In genomic region chr11:6474874-6475731, GRCm38 (mm10) we compare ENCODE assay signal across 8 mouse cellular contexts. TPM values are rescaled to one million over a fixed set of nuclear protein-coding genes. Genes with fewer than 3 reads are reported as not detected.
DNase-seq lines count a peak whose midpoint lies in the region; ATAC-seq and TF ChIP-seq lines count a peak whose summit lies in the region.

No protein-coding gene starts in this region.

- peaks cover 48% of the 10 kb centered on the region for H3K36me3 ChIP-seq in C2C12 (ENCODE audit: control insufficient read depth, insufficient read depth)
- peaks cover 41% of the 10 kb centered on the region for H3K36me3 ChIP-seq in erythroblast, embryonic 14.5 days (ENCODE audit: control insufficient read depth)
- no peaks in the 10 kb centered on the region for H3K36me3 ChIP-seq in heart, embryonic 11.5 days (ENCODE audit: control insufficient read depth, insufficient read depth, low read length)
- peaks cover 10% of the 10 kb centered on the region; the same call in 1 of the 2 replicates for H3K36me3 ChIP-seq in kidney, embryonic 14.5 days (ENCODE audit: control insufficient read depth, insufficient read depth, low read length)
- H3K36me3 ChIP-seq in liver, embryonic 13.5 days: peaks cover 8% of the 10 kb centered on the region; the same call in 1 of the 2 replicates
- H3K36me3 ChIP-seq in splenic B cell, adult 2 months (ENCODE audit: control insufficient read depth, insufficient read depth, low read length, poor library complexity, severe bottlenecking): 0 out of 2 replicates have a peak, but pooled peaks cover 9% of the 10 kb centered on the region

- H3K4me2 ChIP-seq in heart, embryonic 11.5 days: peak overlapping the region; percentile 94
- peak overlapping the region; percentile 94 for H3K4me2 ChIP-seq in kidney, embryonic 14.5 days (replicated peaks; ENCODE audit: low read depth, low read length)
- H3K4me2 ChIP-seq in liver, embryonic 13.5 days: peak overlapping the region; percentile 87

- peaks cover 56% of the 10 kb centered on the region for H3K79me2 ChIP-seq in C2C12 (ENCODE audit: control insufficient read depth, insufficient read depth)

- peaks cover 49% of the 10 kb centered on the region for H3K79me3 ChIP-seq in C2C12 (ENCODE audit: low read depth)

- H3K27ac ChIP-seq in heart, embryonic 11.5 days (ENCODE audit: low read depth, low read length): peak overlapping the region; percentile 99
- peak overlapping the region; percentile 95 for H3K27ac ChIP-seq in kidney, embryonic 14.5 days (ENCODE audit: low read depth, low read length)
- peak overlapping the region; percentile 98 for H3K27ac ChIP-seq in liver, embryonic 13.5 days

- 0 out of 2 replicates have a peak, but pooled peaks have one; percentile 11 for ATAC-seq in heart, embryonic 11.5 days (replicated peaks; ENCODE audit: insufficient number of reproducible peaks, low FRiP score, low TSS enrichment)
- ATAC-seq in kidney, embryonic 14.5 days (ENCODE audit: low FRiP score, low TSS enrichment): peak; percentile 61
- ATAC-seq in liver, embryonic 13.5 days (ENCODE audit: low read depth): peak; percentile 35

- WGBS in heart, embryonic 11.5 days (ENCODE audit: insufficient replicate concordance): under 1% methylated on average over 104 of the region's 109 CpGs
- WGBS in kidney, embryonic 14.5 days: under 1% methylated on average over 107 of the region's 109 CpGs
- WGBS in liver, embryonic 13.5 days (ENCODE audit: insufficient replicate concordance): under 1% methylated on average over 109 of the region's 109 CpGs

- DNase-seq in adrenal gland, postnatal 4 days (ENCODE audit: low spot score in 2 of 2): peak; percentile 24 to 36
- peak; percentile 40 for DNase-seq in liver, embryonic 13.5 days
- peak; percentile 76 for DNase-seq in naive thymus-derived CD4-positive, alpha-beta T cell, adult 2 months (ENCODE audit: low read depth)
- peak; percentile 61 for DNase-seq in splenic B cell, adult 2 months (ENCODE audit: low read depth, low spot score)

- no peak for TF ChIP-seq CTCF in C2C12 (IDR thresholded peaks at IDR 0.05; ENCODE audit: control insufficient read depth, insufficient read depth, insufficient read length)

- H3K4me1 ChIP-seq in erythroblast, embryonic 14.5 days (ENCODE audit: control insufficient read depth): peaks cover 40% of the 10 kb centered on the region
- peaks cover 18% of the 10 kb centered on the region for H3K4me1 ChIP-seq in heart, embryonic 11.5 days (ENCODE audit: control insufficient read depth, insufficient read depth, low read length)
- H3K4me1 ChIP-seq in kidney, embryonic 14.5 days (ENCODE audit: control insufficient read depth, insufficient read depth, low read length): peaks cover 25% of the 10 kb centered on the region
- peaks cover 48% of the 10 kb centered on the region for H3K4me1 ChIP-seq in liver, embryonic 13.5 days (replicated peaks)

- H3ac ChIP-seq in C2C12 (ENCODE audit: control insufficient read depth, insufficient read length, low read depth): peak overlapping the region; percentile 98

- no peaks in the 10 kb centered on the region for H3K9me3 ChIP-seq in erythroblast, embryonic 14.5 days (ENCODE audit: control insufficient read depth, low read length)
- H3K9me3 ChIP-seq in heart, embryonic 11.5 days (replicated peaks; ENCODE audit: control insufficient read depth, low read length): no peaks in the 10 kb centered on the region
- no peaks in the 10 kb centered on the region for H3K9me3 ChIP-seq in kidney, embryonic 14.5 days (ENCODE audit: control insufficient read depth, low read length)
- H3K9me3 ChIP-seq in liver, embryonic 13.5 days (replicated peaks): no peaks in the 10 kb centered on the region

- peak overlapping the region; percentile 99 for H3K9ac ChIP-seq in heart, embryonic 11.5 days (ENCODE audit: low read depth, low read length)
- H3K9ac ChIP-seq in kidney, embryonic 14.5 days (ENCODE audit: low read depth, low read length): peak overlapping the region; percentile 97
- H3K9ac ChIP-seq in liver, embryonic 13.5 days: peak overlapping the region; percentile 98

- H3K27me3 ChIP-seq in C2C12 (ENCODE audit: control insufficient read depth, insufficient read depth, insufficient read length): no peaks in the 10 kb centered on the region
- no peaks in the 10 kb centered on the region for H3K27me3 ChIP-seq in erythroblast, embryonic 14.5 days (ENCODE audit: control insufficient read depth)
- H3K27me3 ChIP-seq in heart, embryonic 11.5 days (ENCODE audit: control insufficient read depth, insufficient read depth, low read length): no peaks in the 10 kb centered on the region
- H3K27me3 ChIP-seq in kidney, embryonic 14.5 days (ENCODE audit: control insufficient read depth, insufficient read depth, low read length): no peaks in the 10 kb centered on the region
- H3K27me3 ChIP-seq in liver, embryonic 13.5 days: no peaks in the 10 kb centered on the region
- no peaks in the 10 kb centered on the region for H3K27me3 ChIP-seq in splenic B cell, adult 2 months (ENCODE audit: control insufficient read depth, insufficient read depth, low read length, poor library complexity, severe bottlenecking)

- peak overlapping the region; percentile 85 for H3K4me3 ChIP-seq in C2C12 (ENCODE audit: insufficient read depth, poor library complexity, severe bottlenecking)
- H3K4me3 ChIP-seq in erythroblast, embryonic 14.5 days (replicated peaks): peak overlapping the region; percentile 87
- H3K4me3 ChIP-seq in heart, embryonic 11.5 days (ENCODE audit: low read depth, low read length): peak overlapping the region; percentile 95
- peak overlapping the region; percentile 96 for H3K4me3 ChIP-seq in kidney, embryonic 14.5 days (ENCODE audit: low read length)
- peak overlapping the region; percentile 98 for H3K4me3 ChIP-seq in liver, embryonic 13.5 days (replicated peaks)

TF ChIP-seq in C2C12, 6 proteins besides CTCF, POLR2A, EP300 and RAD21:
- TF ChIP-seq MYOG (IDR thresholded peaks at IDR 0.05; ENCODE audit: control insufficient read depth, extremely low read depth, insufficient read length): no peak
TF ChIP-seq in C2C12: peak in this region for 0.

RNA-seq across cellular contexts. Expression of gene Purb, which starts 0.6 kb away (rescaled TPM):
- 41.0 TPM for polyA plus RNA-seq in C2C12 (2012; fragmentation: generic; extraction: Trizol)
- total RNA-seq in adrenal gland, postnatal 4 days (2021): 10 to 100 TPM; 72.9 to 77.4 TPM
- 0.79 and 0.95 TPM in 2 replicates for polyA plus RNA-seq in erythroblast, embryonic 14.5 days (2012)
- 22.3 and 25.5 TPM in 2 replicates for polyA plus RNA-seq in heart, embryonic 11.5 days (2014; fragmentation: Nextera tagmentation; extraction: Ambion mirVana)
- 28.1 and 29.5 TPM in 2 replicates for polyA plus RNA-seq in kidney, embryonic 14.5 days (2014; fragmentation: Nextera tagmentation; extraction: Ambion mirVana)
- polyA plus RNA-seq in liver, embryonic 13.5 days (2015; fragmentation: Nextera tagmentation; extraction: Ambion mirVana): 11.1 and 12.6 TPM in 2 replicates

RNA-seq across cellular contexts. Expression of gene H2afv, which starts 30.9 kb away (rescaled TPM):
- polyA plus RNA-seq in C2C12 (2012; fragmentation: generic; extraction: Trizol): 153 TPM
- 100 to 1,000 TPM; 105 to 130 TPM for total RNA-seq in adrenal gland, postnatal 4 days (2021)
- 4.5 and 8.0 TPM in 2 replicates for polyA plus RNA-seq in erythroblast, embryonic 14.5 days (2012)
- 353 and 356 TPM in 2 replicates for polyA plus RNA-seq in heart, embryonic 11.5 days (2014; fragmentation: Nextera tagmentation; extraction: Ambion mirVana)
- 654 and 761 TPM in 2 replicates for polyA plus RNA-seq in kidney, embryonic 14.5 days (2014; fragmentation: Nextera tagmentation; extraction: Ambion mirVana)
- polyA plus RNA-seq in liver, embryonic 13.5 days (2015; fragmentation: Nextera tagmentation; extraction: Ambion mirVana): 109 and 112 TPM in 2 replicates

RNA-seq across cellular contexts. Expression of gene Myo1g, which starts 45.7 kb away (rescaled TPM):
- 0.04 TPM for polyA plus RNA-seq in C2C12 (2012; fragmentation: generic; extraction: Trizol)
- 1 to 10 TPM; 3.1 to 4.8 TPM for total RNA-seq in adrenal gland, postnatal 4 days (2021)
- polyA plus RNA-seq in erythroblast, embryonic 14.5 days (2012): 0.15 and 0.20 TPM in 2 replicates
- polyA plus RNA-seq in heart, embryonic 11.5 days (2014; fragmentation: Nextera tagmentation; extraction: Ambion mirVana): 0.72 and 0.90 TPM in 2 replicates
- 0.57 and 0.60 TPM in 2 replicates for polyA plus RNA-seq in kidney, embryonic 14.5 days (2014; fragmentation: Nextera tagmentation; extraction: Ambion mirVana)
- polyA plus RNA-seq in liver, embryonic 13.5 days (2015; fragmentation: Nextera tagmentation; extraction: Ambion mirVana): 4.7 and 5.3 TPM in 2 replicates

RNA-seq across cellular contexts. Expression of gene Ppia, which starts 59.9 kb away (rescaled TPM):
- 4,929 TPM for polyA plus RNA-seq in C2C12 (2012; fragmentation: generic; extraction: Trizol)
- total RNA-seq in adrenal gland, postnatal 4 days (2021): 1,000 to 10,000 TPM; 1,693 to 1,728 TPM
- polyA plus RNA-seq in erythroblast, embryonic 14.5 days (2012): 5.4 and 5.5 TPM in 2 replicates
- 4,475 and 4,598 TPM in 2 replicates for polyA plus RNA-seq in heart, embryonic 11.5 days (2014; fragmentation: Nextera tagmentation; extraction: Ambion mirVana)
- 6,047 and 7,558 TPM in 2 replicates for polyA plus RNA-seq in kidney, embryonic 14.5 days (2014; fragmentation: Nextera tagmentation; extraction: Ambion mirVana)
- 3,630 and 3,871 TPM in 2 replicates for polyA plus RNA-seq in liver, embryonic 13.5 days (2015; fragmentation: Nextera tagmentation; extraction: Ambion mirVana)

Comparison
In these comparisons a context has a peak if more than half of its experiments do, and no peak if none do; other contexts are left out.
1. Peak in every context shown above with its lines: DNase-seq, ATAC-seq, H3K4me3 ChIP-seq and H3K27ac ChIP-seq.
2. ATAC-seq: peak in every context shown above with its lines; median percentile 61 in kidney, embryonic 14.5 days; 35 in liver, embryonic 13.5 days; 11 in heart, embryonic 11.5 days.
3. RNA of gene H2afv, which starts 30.9 kb away (polyA plus RNA-seq): 654 to 761 TPM in kidney, embryonic 14.5 days, 353 to 356 TPM in heart, embryonic 11.5 days, 153 TPM in C2C12 (single experiment) and 109 to 112 TPM in liver, embryonic 13.5 days; 4.5 to 8.0 TPM in erythroblast, embryonic 14.5 days; every median in the first group is over 10 times any median in the second.